Mouse (Mus musculus) ES-E14 (cell line): Measurements from ENCODE around the gene Metrnl. TPM values are rescaled to one million over a fixed set of nuclear protein-coding genes. Genes with fewer than 3 reads are reported as not detected.

Experiments
- DNase-seq: peaks from one replicate; pipeline ENCODE4 v3.0.0-alpha.2; 2013; ENCODE audit warnings: low read depth, low spot score
- H3K27ac ChIP-seq: 2 replicates; pipeline ENCODE4 v1.5.1; 2012; ENCODE audit warnings: low read depth, mild to moderate bottlenecking, low read length, moderate library complexity, mixed read lengths; ENCODE audit not compliant: poor library complexity, insufficient read depth, severe bottlenecking
- H3K36me3 ChIP-seq: 2 replicates; pipeline ENCODE4 v1.6.1; 2012; ENCODE audit warnings: mild to moderate bottlenecking, low read length, moderate library complexity, mixed read lengths; ENCODE audit not compliant: control insufficient read depth, poor library complexity, insufficient read depth, severe bottlenecking
- H3K4me1 ChIP-seq, 2 experiments: fragments of 150-350 bp in 1 of 2; sonication (generic) in 1 of 2; 2 replicates each; pipeline ENCODE4 v1.6.1; 2012; ENCODE audit warnings: low read length in 2 of 2, mild to moderate bottlenecking in 1 of 2, mixed read lengths in 1 of 2; ENCODE audit not compliant: control insufficient read depth in 2 of 2, insufficient read depth in 2 of 2, poor library complexity in 1 of 2
- H3K4me3 ChIP-seq, 2 experiments: fragments of 150-350 bp in 1 of 2; sonication (generic) in 1 of 2; 2 replicates each; pipeline ENCODE4 v1.5.1; 2012; ENCODE audit warnings: low read length in 2 of 2, low read depth in 1 of 2, mild to moderate bottlenecking in 1 of 2, mixed read lengths in 1 of 2; ENCODE audit not compliant: insufficient read depth in 1 of 2, poor library complexity in 1 of 2, severe bottlenecking in 1 of 2
- H3K9ac ChIP-seq: 2 replicates; pipeline ENCODE4 v1.6.1; 2012; ENCODE audit warnings: low read depth, mild to moderate bottlenecking, low read length, mixed read lengths; ENCODE audit not compliant: poor library complexity, insufficient read depth, severe bottlenecking
- H3K9me3 ChIP-seq: fragments of 150-350 bp; sonication (generic); 2 replicates; pipeline ENCODE4 v1.6.1; 2012; ENCODE audit warnings: low read depth, mild to moderate bottlenecking, low read length; ENCODE audit not compliant: control insufficient read depth, insufficient read depth
- CHD2 ChIP-seq: IDR thresholded peaks from 2 replicates; pipeline ENCODE4 v1.6.1; 2014; ENCODE audit warnings: mild to moderate bottlenecking, low read depth, low read length, inconsistent platforms
- HCFC1 ChIP-seq: IDR thresholded peaks from 2 replicates; pipeline ENCODE4 v1.6.1; 2012; ENCODE audit warnings: low read length, inconsistent platforms, borderline replicate concordance; ENCODE audit not compliant: insufficient read depth
- MAFK ChIP-seq: IDR thresholded peaks from 2 replicates; pipeline ENCODE4 v1.6.1; 2014; ENCODE audit warnings: mild to moderate bottlenecking, low read depth, low read length, inconsistent platforms; ENCODE audit not compliant: insufficient read depth
- ZC3H11A ChIP-seq: IDR thresholded peaks from 2 replicates; pipeline ENCODE4 v1.6.1; 2012; ENCODE audit warnings: low read depth, mild to moderate bottlenecking, inconsistent platforms, low read length, borderline replicate concordance
- ZNF384 ChIP-seq: IDR thresholded peaks from 2 replicates; pipeline ENCODE4 v1.6.1; 2012; ENCODE audit warnings: low read depth, low read length, inconsistent platforms
- in situ Hi-C, 2 experiments: fragments of 600-800 bp; cut with MboI; formaldehyde crosslinking; loops; one replicate each; pipeline ENCODE4 v1.15.1; 2025; ENCODE audit warnings: low sequenced_read_pairs in 2 of 2, inconsistent platforms in 1 of 2; ENCODE audit not compliant: unreplicated experiment in 2 of 2
- total RNA-seq: library from RNA; depleted of rRNA; stranded (reverse); fragments of 300-350 nt; gene quantifications from 2 replicates; pipeline ENCODE4 v1.2.3, GENCODE M21; 2012

Gene Metrnl
- total RNA-seq, 1 experiment: 13.0 TPM

DNA sequence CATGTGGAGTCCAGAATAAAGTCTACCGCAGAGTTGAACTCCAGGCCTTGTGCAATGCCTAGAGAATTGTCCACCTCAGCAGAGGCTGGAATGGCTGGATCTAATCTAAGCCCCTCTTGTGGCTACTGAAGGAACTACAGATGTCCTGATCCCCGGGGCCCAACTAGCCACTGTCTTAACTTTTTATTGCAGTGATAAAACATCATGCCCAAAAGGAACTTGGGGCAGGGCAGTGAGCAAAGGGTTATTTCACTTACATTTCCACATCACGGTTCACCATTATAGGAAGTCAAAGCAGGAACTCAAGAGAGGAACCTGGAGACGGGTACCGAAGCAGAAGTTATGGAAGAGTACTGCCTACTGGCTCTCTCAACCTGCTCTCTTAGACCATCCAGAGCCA lies 20.6 kb upstream of the Metrnl start:
- TF ChIP-seq MAFK: 0 out of 2 replicates have a peak, but pooled peaks have one; percentile 50
- no peak for TF ChIP-seq HCFC1
- Histone ChIP-seq H3K4me3 (no peak overlapping the region), H3K9ac (no peak overlapping the region), H3K9me3 (no peaks in the 10 kb centered on the region), H3K36me3 (no peaks in the 10 kb centered on the region), H3K4me1 (no peaks in the 10 kb centered on the region), H3K27ac (no peak overlapping the region)
- DNase-seq: no peak
- in situ Hi-C loops: no loop called here

DNA sequence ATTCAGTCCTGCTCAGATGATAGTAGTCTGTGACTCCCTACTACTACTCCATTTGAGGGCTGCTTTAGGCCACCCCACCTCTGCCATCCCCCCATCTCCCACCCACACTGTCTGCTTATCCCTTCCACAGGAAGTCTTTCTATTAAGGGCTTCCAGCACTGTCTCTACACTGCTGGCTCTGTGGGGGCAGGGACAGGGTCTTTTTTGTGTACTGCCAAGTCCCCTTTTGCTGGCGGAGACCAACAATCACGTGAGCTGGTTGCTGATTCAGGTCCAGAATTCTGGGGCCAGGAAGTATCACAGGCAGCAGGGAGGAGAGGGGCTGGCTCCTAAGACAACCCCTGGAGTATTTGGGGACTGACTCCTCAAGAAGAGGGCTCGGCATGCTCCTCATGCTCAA lies 18.1 kb upstream of the Metrnl start:
- H3K27ac ChIP-seq: no peak overlapping the region
- in situ Hi-C loops: no loop called here
- no peak overlapping the region for H3K4me3 ChIP-seq
- no peak for DNase-seq
- H3K9ac ChIP-seq: no peak overlapping the region
- H3K36me3 ChIP-seq: no peaks in the 10 kb centered on the region
- H3K9me3 ChIP-seq: no peaks in the 10 kb centered on the region
- TF ChIP-seq ZC3H11A: no peak
- no peak for TF ChIP-seq CHD2
- no peak for TF ChIP-seq MAFK
- TF ChIP-seq HCFC1: no peak
- TF ChIP-seq ZNF384: no peak
- no peaks in the 10 kb centered on the region for H3K4me1 ChIP-seq

DNA sequence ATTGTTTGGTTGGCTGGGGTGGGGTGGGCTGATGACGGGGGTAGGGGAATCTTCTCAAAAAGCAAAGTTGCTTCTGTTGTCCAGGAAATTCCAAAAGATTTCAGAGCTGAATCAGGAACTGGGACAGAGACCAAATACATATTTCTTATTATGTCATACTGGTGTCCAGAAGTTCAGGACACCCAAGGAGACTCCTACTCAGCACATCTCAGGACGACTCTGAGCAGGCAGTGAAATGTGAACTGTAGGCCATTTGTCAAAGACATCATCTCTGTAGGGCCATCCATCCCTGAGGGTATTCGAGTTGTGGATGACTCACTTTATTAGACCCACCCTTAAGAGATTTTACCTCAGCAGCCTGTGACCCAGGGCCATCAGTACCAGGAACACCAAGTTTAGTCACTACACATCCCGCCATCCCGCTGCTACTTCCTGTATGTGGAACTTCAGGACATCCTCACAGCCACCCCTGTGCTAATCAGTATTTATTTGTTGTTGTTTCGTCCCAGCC lies 15.8 kb upstream of the Metrnl start:
- Histone ChIP-seq H3K4me3 (no peak overlapping the region), H3K9ac (no peak overlapping the region), H3K36me3 (no peaks in the 10 kb centered on the region), H3K27ac (no peak overlapping the region), H3K9me3 (no peaks in the 10 kb centered on the region), H3K4me1 (no peaks in the 10 kb centered on the region)
- TF ChIP-seq ZC3H11A: no peak
- TF ChIP-seq MAFK: no peak
- no peak for TF ChIP-seq HCFC1
- TF ChIP-seq ZNF384: no peak
- no peak for TF ChIP-seq CHD2
- DNase-seq: no peak
- in situ Hi-C loops: no loop called here

DNA sequence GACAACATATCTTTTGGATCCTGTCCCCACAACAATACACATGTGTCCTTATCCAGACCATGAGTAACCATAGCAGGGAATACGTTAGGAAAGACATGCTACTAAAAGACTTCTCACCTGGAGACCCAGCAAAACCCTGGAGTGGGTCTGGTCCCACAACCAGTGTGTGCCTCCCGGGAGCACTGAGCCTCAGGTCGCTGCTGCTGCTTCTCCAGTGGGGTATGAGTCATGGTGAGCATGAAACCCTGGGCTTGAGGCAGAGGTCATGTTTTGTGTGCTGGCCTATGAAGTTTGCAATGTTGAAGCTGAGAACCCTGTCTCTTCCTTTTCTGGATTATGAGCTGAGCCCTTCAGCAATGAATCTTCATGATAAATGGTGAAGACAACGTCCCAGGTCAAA lies 15.3 kb upstream of the Metrnl start:
- DNase-seq: no peak

DNA sequence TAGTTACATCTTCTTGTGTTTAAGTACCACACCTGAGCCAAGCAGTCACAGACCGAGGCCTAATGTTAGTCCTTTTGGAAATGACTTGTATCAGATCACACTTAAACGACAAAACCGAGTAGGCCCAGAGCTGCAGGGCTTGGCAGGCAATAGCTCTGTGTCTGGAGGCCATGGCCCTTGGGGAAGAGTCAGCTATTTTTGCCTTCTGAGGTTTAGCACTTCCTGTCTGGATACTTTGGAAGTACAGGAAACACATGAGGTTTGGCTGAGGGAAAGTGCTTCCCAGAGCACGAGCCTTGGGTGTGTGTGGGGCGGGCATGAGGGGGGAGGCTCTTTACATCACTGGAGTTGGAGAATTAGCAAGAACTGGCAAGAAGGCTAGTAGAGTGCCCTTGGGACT lies 14.7 kb upstream of the Metrnl start:
- Histone ChIP-seq H3K27ac (no peak overlapping the region), H3K9ac (no peak overlapping the region), H3K9me3 (no peaks in the 10 kb centered on the region), H3K4me3 (no peak overlapping the region), H3K36me3 (no peaks in the 10 kb centered on the region), H3K4me1 (no peaks in the 10 kb centered on the region)
- TF ChIP-seq MAFK: no peak
- TF ChIP-seq ZNF384: no peak
- no peak for TF ChIP-seq CHD2
- no peak for TF ChIP-seq ZC3H11A
- no peak for TF ChIP-seq HCFC1
- DNase-seq: no peak
- in situ Hi-C loops: no loop called here

More for the DNA sequence above, 15.3 kb upstream of the Metrnl start:
- Histone ChIP-seq H3K36me3 (no peaks in the 10 kb centered on the region), H3K4me3 (no peak overlapping the region), H3K27ac (no peak overlapping the region), H3K4me1 (no peaks in the 10 kb centered on the region), H3K9ac (no peak overlapping the region), H3K9me3 (no peaks in the 10 kb centered on the region)
- in situ Hi-C loops: no loop called here
- TF ChIP-seq ZC3H11A: no peak
- no peak for TF ChIP-seq HCFC1
- no peak for TF ChIP-seq CHD2
- TF ChIP-seq MAFK: no peak
- no peak for TF ChIP-seq ZNF384
